Mouse (Mus musculus) hindbrain, embryonic 15.5 days (tissue): Measurements from ENCODE around the gene Rasgef1b. TPM values are rescaled to one million over a fixed set of nuclear protein-coding genes. Genes with fewer than 3 reads are reported as not detected.
A peak's percentile ranks its signal among the peaks of the same experiment; 100 is the strongest.

Source experiments
- ATAC-seq: fragments of 200-750 bp; cut with Nextera tagmentation; 2 replicates; pipeline ENCODE4 v1.8.0; 2017; ENCODE audit warnings: low read depth, moderate number of reproducible peaks, moderate TSS enrichment; ENCODE audit not compliant: low FRiP score
- H3K27ac ChIP-seq: fragments of 300-500 bp; sonication (generic); replicated peaks from 2 replicates; pipeline ENCODE4 v1.5.1; 2015; ENCODE audit warnings: mild to moderate bottlenecking, inconsistent platforms
- H3K27me3 ChIP-seq: fragments of 300-500 bp; sonication (generic); 2 replicates; pipeline ENCODE4 v1.6.1; 2015; ENCODE audit warnings: control low read depth, inconsistent platforms
- H3K36me3 ChIP-seq: fragments of 300-500 bp; sonication (generic); 2 replicates; pipeline ENCODE4 v1.6.1; 2015; ENCODE audit warnings: control low read depth, inconsistent platforms
- H3K4me1 ChIP-seq: fragments of 300-500 bp; sonication (generic); replicated peaks from 2 replicates; pipeline ENCODE4 v1.6.1; 2015; ENCODE audit warnings: control low read depth, inconsistent platforms
- H3K4me2 ChIP-seq: fragments of 300-500 bp; sonication (generic); 2 replicates; pipeline ENCODE4 v1.6.1; 2015; ENCODE audit warnings: moderate library complexity, mild to moderate bottlenecking, inconsistent platforms
- H3K4me3 ChIP-seq: fragments of 300-500 bp; sonication (generic); 2 replicates; pipeline ENCODE4 v1.5.1; 2015; ENCODE audit warnings: mild to moderate bottlenecking, inconsistent platforms
- H3K9ac ChIP-seq: fragments of 300-500 bp; sonication (generic); 2 replicates; pipeline ENCODE4 v1.6.1; 2015; ENCODE audit warnings: inconsistent platforms
- H3K9me3 ChIP-seq: fragments of 300-500 bp; sonication (generic); 2 replicates; pipeline ENCODE4 v1.6.1; 2016; ENCODE audit warnings: control low read depth, inconsistent platforms
- WGBS: fragments of 180-500 bp; shearing (Covaris S2); methylation state at CpG from one replicate; pipeline ENCODE4 v1.1.7; 2015; 5-methylcytosine and 5-hydroxymethylcytosine counted together
- polyA plus RNA-seq: library from polyadenylated mRNA; unstranded; fragments of >200 nt; fragmentation: Nextera tagmentation; extraction: Ambion mirVana; gene quantifications from 2 replicates; pipeline ENCODE4 v1.2.1, GENCODE M21; 2015

The Rasgef1b gene
- polyA plus RNA-seq, 1 experiment from 2014 or later, result 54.2 TPM

GRCm38 (mm10) chr5:99597701-99598100, 131.2 kb downstream of the Rasgef1b start:
- Histone ChIP-seq H3K4me1 (peaks cover 32% of the 10 kb centered on the region), H3K9me3 (no peaks in the 10 kb centered on the region), H3K27me3 (no peaks in the 10 kb centered on the region), H3K4me3 (no peak overlapping the region), H3K27ac (peak overlapping the region; percentile 73), H3K36me3 (no peaks in the 10 kb centered on the region), H3K9ac (no peak overlapping the region), H3K4me2 (no peak overlapping the region)
- peak; percentile 39; the same call in 1 of the 2 replicates for ATAC-seq
- 24% methylated on average over 7 of the region's 7 CpGs for WGBS

GRCm38 (mm10) chr5:99591348-99591747, 137.5 kb downstream of the Rasgef1b start:
- H3K4me3 ChIP-seq, result no peak overlapping the region
- WGBS, result 60% methylated on average over 6 of the region's 6 CpGs
- H3K27me3 ChIP-seq, result no peaks in the 10 kb centered on the region
- H3K36me3 ChIP-seq, result no peaks in the 10 kb centered on the region
- no peak overlapping the region for H3K9ac ChIP-seq
- no peak overlapping the region for H3K4me2 ChIP-seq
- no peak overlapping the region for H3K27ac ChIP-seq
- H3K4me1 ChIP-seq, result 0 out of 2 replicates have a peak, but pooled peaks cover 5% of the 10 kb centered on the region
- ATAC-seq, result no peak
- H3K9me3 ChIP-seq, result no peaks in the 10 kb centered on the region

DNA sequence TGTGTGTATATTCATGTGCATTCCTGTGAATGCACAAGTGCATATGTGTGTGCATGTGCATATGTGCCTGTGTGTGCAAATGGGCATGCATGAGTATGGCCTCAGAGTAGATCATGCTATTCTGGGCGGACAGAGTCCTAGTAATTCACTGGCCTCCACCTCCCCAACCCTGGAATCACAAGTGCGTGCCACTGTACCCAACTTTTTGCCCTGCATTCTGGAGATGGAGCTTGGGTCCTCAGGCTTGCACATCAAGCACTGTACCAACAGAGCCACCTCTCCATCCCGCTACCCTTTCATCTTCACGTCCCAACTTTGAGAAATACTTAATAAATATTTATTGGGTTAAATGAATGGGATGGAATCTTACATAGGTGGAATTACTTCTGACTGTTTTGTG, 138.3 kb downstream of the Rasgef1b start:
- ATAC-seq, result no peak
- no peak overlapping the region for H3K27ac ChIP-seq
- 0 out of 2 replicates have a peak, but pooled peaks cover 5% of the 10 kb centered on the region for H3K4me1 ChIP-seq
- H3K4me2 ChIP-seq, result no peak overlapping the region
- 87% methylated on average over 4 of the region's 4 CpGs for WGBS
- no peak overlapping the region for H3K9ac ChIP-seq
- H3K4me3 ChIP-seq, result no peak overlapping the region
- no peaks in the 10 kb centered on the region for H3K27me3 ChIP-seq
- H3K36me3 ChIP-seq, result no peaks in the 10 kb centered on the region
- no peaks in the 10 kb centered on the region for H3K9me3 ChIP-seq

DNA sequence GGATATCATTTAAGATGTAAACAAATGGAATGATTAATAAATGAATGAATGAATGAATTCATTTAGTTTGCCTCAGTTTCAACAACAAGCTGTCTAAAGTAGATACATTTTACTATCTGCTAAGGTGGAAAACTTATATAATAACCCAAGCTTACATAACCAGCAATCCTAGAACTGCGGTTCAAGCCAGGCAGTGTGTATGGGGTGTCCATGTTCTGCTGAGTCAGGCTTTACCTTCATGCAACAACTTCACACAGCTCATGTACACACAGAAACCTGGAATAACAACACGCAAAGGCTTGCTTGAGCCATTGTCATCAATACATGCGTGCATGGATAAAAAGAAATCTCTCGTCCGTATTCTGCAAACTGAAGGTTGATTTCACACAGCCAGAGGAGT, 140.9 kb downstream of the Rasgef1b start:
- ATAC-seq, result no peak
- 88% methylated on average over 5 of the region's 5 CpGs for WGBS
- Histone ChIP-seq H3K4me1 (0 out of 2 replicates have a peak, but pooled peaks cover 5% of the 10 kb centered on the region), H3K9me3 (no peaks in the 10 kb centered on the region), H3K27me3 (no peaks in the 10 kb centered on the region), H3K27ac (no peak overlapping the region), H3K36me3 (no peaks in the 10 kb centered on the region), H3K4me3 (no peak overlapping the region), H3K4me2 (no peak overlapping the region), H3K9ac (no peak overlapping the region)

- H3K9ac ChIP-seq, result no peak overlapping the region
- no peaks in the 10 kb centered on the region for H3K27me3 ChIP-seq
- H3K9me3 ChIP-seq, result no peaks in the 10 kb centered on the region
Measured at GRCm38 (mm10) chr5:99587589-99587988, 141.3 kb downstream of the Rasgef1b start.

GRCm38 (mm10) chr5:99586287-99586686, 142.6 kb downstream of the Rasgef1b start:
- 79% methylated on average over 6 of the region's 6 CpGs for WGBS
- H3K4me1 ChIP-seq, result peaks cover 5% of the 10 kb centered on the region; the same call in 1 of the 2 replicates
- ATAC-seq, result no peak
- H3K36me3 ChIP-seq, result no peaks in the 10 kb centered on the region
- no peak overlapping the region for H3K4me2 ChIP-seq
- no peak overlapping the region for H3K9ac ChIP-seq
- H3K27me3 ChIP-seq, result no peaks in the 10 kb centered on the region
- H3K27ac ChIP-seq, result no peak overlapping the region
- H3K9me3 ChIP-seq, result no peaks in the 10 kb centered on the region
- no peak overlapping the region for H3K4me3 ChIP-seq

More at GRCm38 (mm10) chr5:99587589-99587988, 141.3 kb downstream of the Rasgef1b start:
- Histone ChIP-seq H3K36me3 (no peaks in the 10 kb centered on the region), H3K4me1 (0 out of 2 replicates have a peak, but pooled peaks cover 5% of the 10 kb centered on the region), H3K4me2 (no peak overlapping the region), H3K27ac (no peak overlapping the region), H3K4me3 (no peak overlapping the region)
- WGBS, result 75% methylated on average over 4 of the region's 4 CpGs
- no peak for ATAC-seq

- no peak overlapping the region for H3K9ac ChIP-seq
- no peak overlapping the region for H3K4me3 ChIP-seq
- 71% methylated on average over 5 of the region's 5 CpGs for WGBS
- H3K27ac ChIP-seq, result no peak overlapping the region
- no peak overlapping the region for H3K4me2 ChIP-seq
- H3K36me3 ChIP-seq, result no peaks in the 10 kb centered on the region
- peaks cover 5% of the 10 kb centered on the region; the same call in 1 of the 2 replicates for H3K4me1 ChIP-seq
- no peaks in the 10 kb centered on the region for H3K9me3 ChIP-seq
- no peaks in the 10 kb centered on the region for H3K27me3 ChIP-seq
- ATAC-seq, result no peak
Measured at GRCm38 (mm10) chr5:99585166-99585898, 143.5 kb downstream of the Rasgef1b start.

DNA sequence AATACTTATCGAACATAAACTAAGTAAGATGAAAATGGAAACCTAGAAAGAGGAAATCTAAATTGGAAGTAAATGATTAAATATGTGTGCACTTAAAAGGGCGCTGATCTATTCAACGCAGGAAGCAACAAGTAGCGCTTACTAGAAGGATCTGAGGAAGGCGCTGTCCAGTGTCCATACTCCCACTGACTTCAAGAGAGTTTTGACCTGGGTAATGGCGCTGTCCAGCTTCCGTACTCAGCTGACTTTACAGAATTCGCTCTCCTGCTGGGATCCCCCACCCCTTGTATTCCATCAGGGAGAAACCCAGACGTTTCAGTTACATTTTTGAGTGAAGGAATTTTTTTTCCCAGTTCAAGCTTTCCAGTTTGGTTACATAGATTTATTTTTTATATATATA, 144.6 kb downstream of the Rasgef1b start:
- no peaks in the 10 kb centered on the region for H3K9me3 ChIP-seq
- no peaks in the 10 kb centered on the region for H3K27me3 ChIP-seq
- no peak overlapping the region for H3K9ac ChIP-seq
- H3K4me3 ChIP-seq, result no peak overlapping the region
- H3K4me1 ChIP-seq, result peaks cover 5% of the 10 kb centered on the region; the same call in 1 of the 2 replicates
- whole genome bisulfite sequencing, result 87% methylated on average over 9 of the region's 9 CpGs
- ATAC-seq, result no peak
- no peak overlapping the region for H3K4me2 ChIP-seq
- H3K36me3 ChIP-seq, result no peaks in the 10 kb centered on the region
- H3K27ac ChIP-seq, result no peak overlapping the region

DNA sequence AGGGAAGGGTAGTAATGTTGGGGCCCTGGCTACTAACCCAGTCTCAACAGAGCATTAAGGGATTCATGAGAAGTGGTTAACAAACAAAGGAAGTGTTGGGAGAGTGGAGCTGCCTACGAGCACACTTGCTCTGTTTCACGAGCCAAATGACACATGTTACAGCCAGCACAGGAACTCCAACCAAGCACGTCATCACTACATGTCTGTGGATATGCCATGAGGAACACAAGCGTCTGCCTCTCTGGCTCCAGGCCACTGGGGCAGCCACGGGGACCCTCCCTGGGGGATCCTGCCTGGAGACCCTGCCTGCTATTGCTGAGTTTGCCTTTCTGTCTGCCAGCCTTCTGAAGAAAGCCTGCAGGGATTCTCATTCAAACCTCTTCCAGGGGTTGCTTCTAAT, 146.8 kb downstream of the Rasgef1b start:
- Histone ChIP-seq H3K27me3 (0 out of 2 replicates have a peak, but pooled peaks cover 3% of the 10 kb centered on the region), H3K36me3 (no peaks in the 10 kb centered on the region), H3K9ac (no peak overlapping the region), H3K9me3 (no peaks in the 10 kb centered on the region), H3K4me1 (peaks cover 5% of the 10 kb centered on the region; the same call in 1 of the 2 replicates), H3K4me2 (no peak overlapping the region), H3K4me3 (no peak overlapping the region), H3K27ac (no peak overlapping the region)
- 15% methylated on average over 5 of the region's 5 CpGs for WGBS
- ATAC-seq, result no peak

DNA sequence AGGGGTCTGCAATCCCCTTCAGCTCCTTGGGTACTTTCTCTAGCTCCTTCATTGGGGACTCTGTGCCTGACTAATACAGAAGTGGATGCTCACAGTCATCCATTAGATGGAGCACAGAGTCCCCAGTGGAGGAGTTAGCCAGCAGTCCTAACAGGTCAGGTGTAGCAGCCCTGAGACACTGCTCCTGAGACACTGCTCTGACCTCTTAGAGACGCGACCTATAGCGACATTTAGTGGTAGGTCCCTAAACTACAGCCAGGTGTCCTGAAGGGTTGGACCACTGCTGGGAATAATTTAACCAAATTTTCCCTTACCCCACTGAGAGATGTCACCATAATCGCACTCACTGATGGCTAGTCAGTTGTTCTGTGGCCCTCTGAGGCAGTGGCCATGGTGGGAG, 150.2 kb downstream of the Rasgef1b start:
- Histone ChIP-seq H3K36me3 (no peaks in the 10 kb centered on the region), H3K9me3 (no peaks in the 10 kb centered on the region), H3K4me3 (no peak overlapping the region), H3K4me2 (no peak overlapping the region), H3K27ac (no peak overlapping the region), H3K9ac (no peak overlapping the region), H3K27me3 (0 out of 2 replicates have a peak, but pooled peaks cover 3% of the 10 kb centered on the region), H3K4me1 (peaks cover 5% of the 10 kb centered on the region; the same call in 1 of the 2 replicates)
- ATAC-seq, result no peak
- 7% methylated on average over 4 of the region's 4 CpGs for WGBS

DNA sequence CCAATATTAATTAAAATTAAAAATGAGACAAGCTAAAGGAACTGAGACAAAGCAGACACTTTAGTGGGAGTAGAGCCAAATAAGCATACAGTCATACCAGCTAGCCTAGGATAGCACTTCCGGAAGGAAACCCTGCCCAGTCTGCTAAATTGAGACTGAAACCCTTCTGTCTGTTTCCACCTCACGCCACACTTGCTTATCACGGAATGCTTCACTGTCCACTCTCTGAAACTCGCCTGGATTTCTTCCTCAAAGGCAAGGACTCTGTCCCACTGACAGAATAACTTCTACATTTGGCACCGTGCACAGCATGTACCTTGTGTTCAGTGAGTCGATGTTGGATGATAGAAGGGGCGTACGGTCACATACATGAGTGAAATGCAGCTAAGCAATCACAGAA, 153.0 kb downstream of the Rasgef1b start:
- Histone ChIP-seq H3K9me3 (no peaks in the 10 kb centered on the region), H3K36me3 (no peaks in the 10 kb centered on the region), H3K4me2 (no peak overlapping the region), H3K27me3 (0 out of 2 replicates have a peak, but pooled peaks cover 3% of the 10 kb centered on the region), H3K9ac (no peak overlapping the region), H3K4me3 (no peak overlapping the region), H3K27ac (no peak overlapping the region), H3K4me1 (0 out of 2 replicates have a peak, but pooled peaks cover 2% of the 10 kb centered on the region)
- WGBS, result 89% methylated on average over 8 of the region's 8 CpGs
- no peak for ATAC-seq

GRCm38 (mm10) chr5:99564501-99565323, 164.2 kb downstream of the Rasgef1b start:
- no peaks in the 10 kb centered on the region for H3K9me3 ChIP-seq
- H3K4me1 ChIP-seq, result 0 out of 2 replicates have a peak, but pooled peaks cover 6% of the 10 kb centered on the region
- no peaks in the 10 kb centered on the region for H3K36me3 ChIP-seq
- ATAC-seq, result 0 out of 2 replicates have a peak, but pooled peaks have one; percentile 65
- H3K27me3 ChIP-seq, result no peaks in the 10 kb centered on the region
- H3K4me2 ChIP-seq, result no peak overlapping the region
- H3K4me3 ChIP-seq, result no peak overlapping the region
- H3K27ac ChIP-seq, result 0 out of 2 replicates have a peak overlapping the region, but pooled peaks have one; percentile 45
- WGBS, result 52% methylated on average over 8 of the region's 8 CpGs
- no peak overlapping the region for H3K9ac ChIP-seq
